13 mouse cellular contexts compared by ENCODE assay signal in the genomic region with DNA sequence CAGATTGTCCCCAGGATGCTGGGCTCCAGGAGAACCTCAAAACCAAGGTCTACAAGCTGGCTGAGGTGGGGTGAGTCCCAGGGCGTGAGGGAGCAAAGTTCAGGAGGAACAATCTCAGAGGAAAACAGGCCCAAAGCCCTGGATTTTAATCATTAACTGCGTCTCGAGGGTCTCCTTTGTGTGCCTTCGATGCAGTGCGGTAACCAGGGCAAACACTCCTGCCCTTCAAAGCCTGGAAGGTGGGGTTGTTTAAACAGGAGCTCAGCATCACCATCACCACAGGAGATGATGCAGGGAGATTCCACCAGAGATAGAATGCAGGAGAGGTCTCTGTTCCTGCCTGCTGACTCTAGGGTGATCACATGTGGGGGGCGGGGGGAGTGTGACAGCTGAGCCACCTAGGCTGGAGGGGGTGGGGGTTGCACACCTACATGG. TPM values are rescaled to one million over a fixed set of nuclear protein-coding genes. Genes with fewer than 3 reads are reported as not detected.
DNase-seq lines count a peak whose midpoint lies in the region; ATAC-seq and TF ChIP-seq lines count a peak whose summit lies in the region.
"Had no signal": no experiment of that assay in that cellular context is flagged by ENCODE, and none has a peak within 500 bp of the region (broad histone marks: within the 10 kb centered on the region; RNA-seq: fewer than 3 reads in every experiment).

No protein-coding gene starts in this region.

- H3K27ac ChIP-seq in forebrain, embryonic 10.5 days, result peak overlapping the region; percentile 73
- no peak overlapping the region for H3K27ac ChIP-seq in forebrain, postnatal 0 days (ENCODE audit: low read depth, low read length)
- H3K27ac ChIP-seq in kidney, adult 2 months (ENCODE audit: insufficient read depth, low read depth, low read length), result no peak overlapping the region
- peak overlapping the region; percentile 78 for H3K27ac ChIP-seq in liver, embryonic 11.5 days (ENCODE audit: low read depth, low read length)
- H3K27ac ChIP-seq: forebrain, embryonic 15.5 days had no signal

- no peaks in the 10 kb centered on the region; the same call in 1 of the 2 replicates for H3K27me3 ChIP-seq in forebrain, embryonic 10.5 days (ENCODE audit: poor library complexity, severe bottlenecking)
- peaks cover 15% of the 10 kb centered on the region for H3K27me3 ChIP-seq in forebrain, postnatal 0 days (ENCODE audit: insufficient read depth, low read length)
- no peaks in the 10 kb centered on the region for H3K27me3 ChIP-seq in E14TG2a.4 (ENCODE audit: insufficient read depth, low read length)
- no peaks in the 10 kb centered on the region for H3K27me3 ChIP-seq in kidney, adult 2 months (replicated peaks; ENCODE audit: control insufficient read depth, insufficient read depth, low read length)
- H3K27me3 ChIP-seq in liver, embryonic 11.5 days (replicated peaks; ENCODE audit: control insufficient read depth, insufficient read depth, low read length), result no peaks in the 10 kb centered on the region

- no peak for ATAC-seq in forebrain, postnatal 0 days
- peak; percentile 54 for ATAC-seq in liver, embryonic 11.5 days (replicated peaks; ENCODE audit: low FRiP score)
- no peak for ATAC-seq in activated CD4-positive, CD25-positive, alpha-beta regulatory T cell, adult 4 months
- ATAC-seq: forebrain, embryonic 15.5 days had no signal

- peaks cover 9% of the 10 kb centered on the region for H3K36me3 ChIP-seq in forebrain, embryonic 10.5 days (replicated peaks)
- H3K36me3 ChIP-seq in forebrain, postnatal 0 days (ENCODE audit: insufficient read depth), result no peaks in the 10 kb centered on the region
- H3K36me3 ChIP-seq in E14TG2a.4 (ENCODE audit: insufficient read depth, low read length), result peaks cover 87% of the 10 kb centered on the region
- no peaks in the 10 kb centered on the region for H3K36me3 ChIP-seq in kidney, adult 2 months (ENCODE audit: control insufficient read depth, insufficient read depth, low read length)
- no peaks in the 10 kb centered on the region for H3K36me3 ChIP-seq in liver, embryonic 11.5 days (ENCODE audit: control insufficient read depth, insufficient read depth, low read length)
- H3K36me3 ChIP-seq: forebrain, embryonic 15.5 days had no signal

- TF ChIP-seq CTCF in forebrain, postnatal 0 days (IDR thresholded peaks at IDR 0.05; ENCODE audit: low read depth), result no peak
- no peak for TF ChIP-seq CTCF in E14TG2a.4 (conservative IDR thresholded peaks at IDR 0.05; ENCODE audit: low read length)
- TF ChIP-seq CTCF in kidney, adult 2 months (conservative IDR thresholded peaks at IDR 0.05; ENCODE audit: insufficient read depth, insufficient read length, low read depth, low read length), result no peak

- H3K4me2 ChIP-seq in forebrain, postnatal 0 days (ENCODE audit: low read depth), result no peak overlapping the region
- peak overlapping the region; percentile 45 for H3K4me2 ChIP-seq in liver, embryonic 11.5 days
- H3K4me2 ChIP-seq: forebrain, embryonic 15.5 days had no signal

- TF ChIP-seq POLR2A in kidney, adult 2 months (IDR thresholded peaks at IDR 0.05; ENCODE audit: low read depth, low read length), result no peak

- H3K4me1 ChIP-seq in forebrain, embryonic 10.5 days, result peaks cover 91% of the 10 kb centered on the region
- no peaks in the 10 kb centered on the region for H3K4me1 ChIP-seq in forebrain, postnatal 0 days (ENCODE audit: insufficient read depth)
- peaks cover 100% of the 10 kb centered on the region for H3K4me1 ChIP-seq in E14TG2a.4 (replicated peaks; ENCODE audit: low read depth, low read length)
- peaks cover 14% of the 10 kb centered on the region for H3K4me1 ChIP-seq in kidney, adult 2 months (ENCODE audit: control insufficient read depth, insufficient read depth, low read length)
- H3K4me1 ChIP-seq in liver, embryonic 11.5 days (replicated peaks; ENCODE audit: control insufficient read depth, insufficient read depth, low read length), result peaks cover 43% of the 10 kb centered on the region

- DNase-seq in forebrain, embryonic 10.5 days (ENCODE audit: extremely low spot score, low spot score), result no peak
- no peak for DNase-seq in forebrain, postnatal 0 days
- DNase-seq in kidney, adult 2 months, result peak; percentile 80
- no peak for DNase-seq in liver, embryonic 11.5 days (ENCODE audit: low spot score)
- DNase-seq in Muller cell, postnatal 12 days (ENCODE audit: inconsistent ontology term), result no peak
- DNase-seq in cerebellum, adult 9-10 months, result no peak

- no peaks in the 10 kb centered on the region for H3K9me3 ChIP-seq in forebrain, embryonic 10.5 days
- H3K9me3 ChIP-seq in forebrain, postnatal 0 days (ENCODE audit: low read length), result no peaks in the 10 kb centered on the region
- H3K9me3 ChIP-seq in E14TG2a.4 (ENCODE audit: low read length), result no peaks in the 10 kb centered on the region
- no peaks in the 10 kb centered on the region for H3K9me3 ChIP-seq in liver, embryonic 11.5 days (ENCODE audit: control insufficient read depth, low read length)
- H3K9me3 ChIP-seq: forebrain, embryonic 15.5 days had no signal

- no peak overlapping the region for H3K9ac ChIP-seq in forebrain, postnatal 0 days
- 0 out of 2 replicates have a peak overlapping the region, but pooled peaks have one; percentile 14 for H3K9ac ChIP-seq in liver, embryonic 11.5 days (ENCODE audit: low read depth, low read length)
- H3K9ac ChIP-seq: forebrain, embryonic 15.5 days had no signal

- WGBS in forebrain, embryonic 10.5 days, result 18% methylated on average over 6 of the region's 6 CpGs
- WGBS in forebrain, postnatal 0 days, result 32% methylated on average over 6 of the region's 6 CpGs
- WGBS in kidney, adult 2 months, result 50% methylated on average over 6 of the region's 6 CpGs
- WGBS in liver, embryonic 11.5 days, result 54% methylated on average over 6 of the region's 6 CpGs

- peak overlapping the region; percentile 11; the same call in 1 of the 2 replicates for H3K4me3 ChIP-seq in forebrain, embryonic 10.5 days
- no peak overlapping the region for H3K4me3 ChIP-seq in forebrain, postnatal 0 days (ENCODE audit: low read depth, low read length)
- H3K4me3 ChIP-seq in E14TG2a.4 (replicated peaks; ENCODE audit: low read length), result peak overlapping the region; percentile 92
- no peak overlapping the region for H3K4me3 ChIP-seq in kidney, adult 2 months (ENCODE audit: insufficient read depth, low read depth, low read length)
- no peak overlapping the region for H3K4me3 ChIP-seq in liver, embryonic 11.5 days (ENCODE audit: low read depth, low read length)
- H3K4me3 ChIP-seq: forebrain, embryonic 15.5 days had no signal

RNA-seq across cellular contexts. Expression of gene Trim71, which starts 16.5 kb away (rescaled TPM):
- 5.9 and 6.5 TPM in 2 replicates for polyA plus RNA-seq in forebrain, embryonic 10.5 days (2016; fragmentation: Nextera tagmentation; extraction: Ambion mirVana)
- 0.08 and 0.19 TPM in 2 replicates for total RNA-seq in forebrain, postnatal 0 days (2014; rRNA removed)
- 0.10 and 0.13 TPM in 2 replicates for polyA plus RNA-seq in forebrain, postnatal 0 days (2015; fragmentation: Nextera tagmentation; extraction: Ambion mirVana)
- polyA plus RNA-seq in kidney, adult 2 months (2012; rRNA removed), result 0.01 and 0.05 TPM in 2 replicates
- polyA plus RNA-seq in liver, embryonic 11.5 days (2014; fragmentation: Nextera tagmentation; extraction: Ambion mirVana), result 2.6 and 3.1 TPM in 2 replicates
- under 1 TPM in 1 of 2 experiments, not detected in 1; 0.07 TPM for polyA plus RNA-seq in activated CD4-positive, CD25-positive, alpha-beta regulatory T cell, adult 4 months (2017; shearing (Covaris generic))
- total RNA-seq: neutrophil, adult 5-6 weeks had no signal
- polyA plus RNA-seq: small intestine, adult 2 months had no signal

RNA-seq across cellular contexts. Expression of gene C130032M10Rik, which starts 32.2 kb away (rescaled TPM):
- 1.0 and 1.2 TPM in 2 replicates for polyA plus RNA-seq in forebrain, embryonic 10.5 days (2016; fragmentation: Nextera tagmentation; extraction: Ambion mirVana)
- not detected in 2 replicates for total RNA-seq in forebrain, postnatal 0 days (2014; rRNA removed)
- polyA plus RNA-seq in forebrain, postnatal 0 days (2015; fragmentation: Nextera tagmentation; extraction: Ambion mirVana), result not detected in 2 replicates
- not detected in 2 replicates for polyA plus RNA-seq in kidney, adult 2 months (2012; rRNA removed)
- 0.30 TPM in 1 of 2 replicates, not detected in the other for polyA plus RNA-seq in liver, embryonic 11.5 days (2014; fragmentation: Nextera tagmentation; extraction: Ambion mirVana)
- not detected for polyA plus RNA-seq in activated CD4-positive, CD25-positive, alpha-beta regulatory T cell, adult 4 months (2017; shearing (Covaris generic))
- total RNA-seq: left cerebral cortex, postnatal 25 days; neutrophil, adult 5-6 weeks had no signal
- polyA plus RNA-seq: cortical plate, adult 2 months; forebrain, embryonic 15.5 days; small intestine, adult 2 months had no signal

RNA-seq across cellular contexts. Expression of gene Ccr4, which starts 42.9 kb away (rescaled TPM):
- not detected in 2 replicates for polyA plus RNA-seq in forebrain, embryonic 10.5 days (2016; fragmentation: Nextera tagmentation; extraction: Ambion mirVana)
- total RNA-seq in forebrain, postnatal 0 days (2014; rRNA removed), result not detected in 2 replicates
- polyA plus RNA-seq in forebrain, postnatal 0 days (2015; fragmentation: Nextera tagmentation; extraction: Ambion mirVana), result not detected in 2 replicates
- 0.20 and 0.53 TPM in 2 replicates for polyA plus RNA-seq in kidney, adult 2 months (2012; rRNA removed)
- polyA plus RNA-seq in liver, embryonic 11.5 days (2014; fragmentation: Nextera tagmentation; extraction: Ambion mirVana), result not detected in 2 replicates
- 10 to 100 TPM; 33.0 to 42.8 TPM for polyA plus RNA-seq in activated CD4-positive, CD25-positive, alpha-beta regulatory T cell, adult 4 months (2017; shearing (Covaris generic))
- total RNA-seq: left cerebral cortex, postnatal 25 days; neutrophil, adult 5-6 weeks had no signal
- polyA plus RNA-seq: cortical plate, adult 2 months; forebrain, embryonic 15.5 days had no signal

Comparison
In these comparisons a context has a peak if more than half of its experiments do, and no peak if none do; other contexts are left out.
1. H3K27ac ChIP-seq: peak in forebrain, embryonic 10.5 days (single experiment) and liver, embryonic 11.5 days (single experiment); none in forebrain, postnatal 0 days (single experiment) and kidney, adult 2 months (single experiment).
2. H3K4me3 ChIP-seq: peak in forebrain, embryonic 10.5 days (single experiment) and E14TG2a.4 (single experiment); none in forebrain, postnatal 0 days (single experiment), kidney, adult 2 months (single experiment) and liver, embryonic 11.5 days (single experiment).
3. RNA of gene Ccr4, which starts 42.9 kb away (polyA plus RNA-seq): 33.0 to 42.8 TPM in activated CD4-positive, CD25-positive, alpha-beta regulatory T cell, adult 4 months; 0.20 to 0.53 TPM in kidney, adult 2 months, not detected in forebrain, embryonic 10.5 days, not detected in forebrain, postnatal 0 days and not detected in liver, embryonic 11.5 days; every median in the first group is over 10 times any median in the second.